Mouse (Mus musculus) brain, embryonic 14.5 days (tissue): ENCODE data around the gene Fut8. TPM values are rescaled to one million over a fixed set of nuclear protein-coding genes. Genes with fewer than 3 reads are reported as not detected.
A peak's percentile ranks its signal among the peaks of the same experiment; 100 is the strongest.
"Not testable (repeated sequence)": the region's sequence is repeated elsewhere in the genome, so short reads cannot be mapped to it uniquely, and the experiment has no call there.

Experiments
- DNase-seq: peaks from one replicate; pipeline ENCODE4 v3.0.0-alpha.2; 2011; ENCODE audit warnings: low read depth
- CTCF ChIP-seq: fragments of 200-500 bp; IDR thresholded peaks from 2 replicates; pipeline ENCODE4 v1.5.1; 2012; ENCODE audit warnings: inconsistent platforms, mild to moderate bottlenecking, moderate library complexity, borderline replicate concordance; ENCODE audit not compliant: insufficient read depth, insufficient read length; ENCODE audit errors: extremely low read depth
- POLR2A ChIP-seq: fragments of 200-500 bp; IDR thresholded peaks from 2 replicates; pipeline ENCODE4 v1.6.1; 2012; ENCODE audit warnings: mild to moderate bottlenecking, inconsistent platforms, borderline replicate concordance; ENCODE audit not compliant: poor library complexity, insufficient read depth, insufficient read length, severe bottlenecking; ENCODE audit errors: extremely low read depth
- polyA plus RNA-seq: library from polyadenylated mRNA; depleted of rRNA; stranded (reverse); fragments of >200 nt; gene quantifications from 2 replicates; pipeline ENCODE4 v1.2.3, GENCODE M21; 2012

Fut8 gene
- polyA plus RNA-seq, 1 experiment = 29.2 TPM

- no peak for DNase-seq
- TF ChIP-seq CTCF (no peak), POLR2A (no peak)
Observed at GRCm38 (mm10) chr12:77288507-77288906, 50.6 kb downstream of the Fut8 start.

- peak; percentile 6 for DNase-seq
- TF ChIP-seq CTCF (no peak), POLR2A (no peak)
Observed at GRCm38 (mm10) chr12:77291017-77291416, 53.1 kb downstream of the Fut8 start.

GRCm38 (mm10) chr12:77291864-77292263 is 53.9 kb downstream of the Fut8 start:
- not testable (repeated sequence) for DNase-seq

GRCm38 (mm10) chr12:77292375-77293258 is 54.7 kb downstream of the Fut8 start:
- TF ChIP-seq CTCF (no peak), POLR2A (no peak)

GRCm38 (mm10) chr12:77296119-77296518 is 58.2 kb downstream of the Fut8 start:
- TF ChIP-seq POLR2A (no peak), CTCF (no peak)
- DNase-seq = no peak

More at GRCm38 (mm10) chr12:77292375-77293258, 54.7 kb downstream of the Fut8 start:
- no peak for DNase-seq

GRCm38 (mm10) chr12:77297114-77297513 is 59.2 kb downstream of the Fut8 start:
- TF ChIP-seq POLR2A = no peak
- TF ChIP-seq CTCF = no peak
- no peak for DNase-seq

- TF ChIP-seq POLR2A (no peak), CTCF (no peak)
- no peak for DNase-seq
Observed at GRCm38 (mm10) chr12:77297858-77298257, 59.9 kb downstream of the Fut8 start.

GRCm38 (mm10) chr12:77302011-77302410 is 64.1 kb downstream of the Fut8 start:
- DNase-seq = no peak
- TF ChIP-seq POLR2A (no peak), CTCF (no peak)

- no peak for DNase-seq
- no peak for TF ChIP-seq POLR2A
- no peak for TF ChIP-seq CTCF
Observed at GRCm38 (mm10) chr12:77303367-77303766, 65.4 kb downstream of the Fut8 start.

GRCm38 (mm10) chr12:77305502-77305901 is 67.6 kb downstream of the Fut8 start:
- TF ChIP-seq CTCF = no peak
- no peak for TF ChIP-seq POLR2A
- no peak for DNase-seq

- DNase-seq = no peak
- TF ChIP-seq CTCF = no peak
- no peak for TF ChIP-seq POLR2A
Observed at GRCm38 (mm10) chr12:77306759-77307314, 68.9 kb downstream of the Fut8 start.

- no peak for TF ChIP-seq CTCF
- TF ChIP-seq POLR2A = no peak
- DNase-seq = no peak
Observed at GRCm38 (mm10) chr12:77309507-77309906, 71.6 kb downstream of the Fut8 start.
